Mouse (Mus musculus): ENCODE measurements at regions not wholly inside any gene's neighbourhood (a gene's known extent, or its start where the extent isn't known, plus 50 kb on each side); places are given as distances from the start of the nearest gene placed in this dataset.

- no peak for TF ChIP-seq POLR2A (IDR thresholded peaks at IDR 0.05; ENCODE audit: low read depth, low read length)
- no peak for TF ChIP-seq CTCF (IDR thresholded peaks at IDR 0.05; ENCODE audit: extremely low read depth, insufficient read depth, insufficient read length, insufficient replicate concordance)
Observed at GRCm38 (mm10) chr10:97248522-97248921, 230.9 kb upstream of the Dcn start.
